Mouse (Mus musculus) kidney, adult 11 months (tissue): Measurements from ENCODE around the gene Irf3.

Source experiments
- DNase-seq: peaks from one replicate; pipeline ENCODE4 v3.0.0; 2022

Irf3 gene

DNA sequence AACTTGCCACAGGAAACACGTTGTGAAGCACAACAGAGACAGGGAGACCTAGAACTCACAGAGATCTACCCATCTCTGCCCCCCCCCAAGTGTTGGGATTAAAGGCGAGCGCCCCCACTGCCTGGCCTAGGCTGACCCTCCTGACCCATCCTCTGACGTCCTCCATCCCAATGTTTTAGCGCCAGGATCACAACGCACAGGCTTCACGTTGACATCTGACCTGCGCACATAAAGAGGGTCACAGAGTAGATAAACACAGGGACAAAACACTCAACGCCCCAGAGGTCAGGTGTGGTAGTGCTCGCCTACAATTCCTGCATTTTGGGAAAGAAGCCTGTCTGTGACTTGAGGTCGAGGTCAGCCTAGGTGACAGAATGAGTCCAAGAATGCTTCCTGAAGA lies 39.3 kb downstream of the Irf3 start:
- no peak for DNase-seq

DNA sequence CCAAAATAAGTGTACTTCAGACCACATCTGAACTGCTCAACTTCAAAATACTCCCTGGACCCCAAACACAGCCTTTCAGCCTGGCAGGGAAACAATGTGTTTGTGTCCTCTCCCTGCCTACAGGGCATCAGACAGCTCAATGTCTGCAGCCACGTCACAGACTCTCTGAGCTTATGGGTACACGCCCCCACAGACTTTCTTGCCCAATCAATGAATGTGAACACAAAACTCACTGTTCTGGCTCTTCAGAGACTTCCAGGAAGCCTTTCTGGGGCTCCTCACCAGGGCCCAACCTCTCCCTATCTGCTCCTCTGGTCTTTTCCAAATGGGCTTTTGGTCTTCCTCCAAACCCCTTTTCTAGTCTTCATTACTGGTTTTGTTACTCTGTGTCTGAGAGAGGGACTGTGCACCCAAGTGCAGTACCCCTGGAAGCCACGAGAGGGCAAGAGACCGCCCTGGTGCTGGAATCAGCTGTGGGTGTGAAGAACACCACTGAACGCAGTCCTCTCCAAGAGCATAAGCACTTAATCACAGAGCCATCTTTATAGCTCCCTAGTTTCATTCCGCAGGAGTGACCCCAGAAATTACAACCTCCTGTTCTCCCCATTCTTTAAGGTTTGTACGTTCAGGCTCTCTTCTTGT lies 40.4 kb downstream of the Irf3 start:
- DNase-seq = no peak

DNA sequence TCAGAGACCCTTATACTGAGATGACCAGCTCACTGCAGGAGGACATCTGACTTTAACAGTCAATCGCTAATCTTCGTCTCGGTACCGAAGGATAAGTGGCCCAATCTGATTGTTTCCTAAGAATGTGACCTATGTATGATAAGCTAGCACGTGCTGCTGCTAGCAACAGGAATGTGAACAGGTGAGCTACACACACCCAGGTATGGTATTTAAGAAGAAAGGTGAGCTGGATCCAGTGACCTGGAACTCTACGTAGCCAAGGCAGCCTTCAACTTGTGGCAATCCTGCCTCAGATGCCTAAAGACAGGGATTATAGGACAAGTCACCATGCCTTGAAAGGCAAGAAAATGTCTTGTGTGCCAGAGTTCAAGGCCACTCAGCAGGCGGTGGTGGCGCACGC lies 41.0 kb downstream of the Irf3 start:
- DNase-seq = no peak

DNA sequence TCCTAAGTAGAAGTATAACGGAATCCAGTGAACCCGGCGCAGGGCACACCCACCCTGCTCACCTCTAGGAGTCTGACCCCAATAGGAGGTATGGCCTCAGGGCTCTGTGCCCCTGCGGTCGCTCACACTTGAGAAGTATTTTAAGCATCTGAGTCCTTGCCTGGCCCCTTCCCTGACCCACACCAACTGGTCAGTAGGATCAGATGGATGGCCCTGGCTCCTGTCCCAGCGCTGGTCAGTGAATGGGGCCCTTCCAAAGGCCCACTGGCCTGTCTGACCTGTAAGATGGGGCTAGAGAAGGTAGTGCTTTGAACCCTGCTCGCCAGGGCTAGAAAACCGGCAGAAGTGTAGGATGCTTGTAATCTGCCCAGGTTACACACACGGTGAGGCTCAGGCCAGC lies 43.4 kb downstream of the Irf3 start:
- DNase-seq = no peak

DNA sequence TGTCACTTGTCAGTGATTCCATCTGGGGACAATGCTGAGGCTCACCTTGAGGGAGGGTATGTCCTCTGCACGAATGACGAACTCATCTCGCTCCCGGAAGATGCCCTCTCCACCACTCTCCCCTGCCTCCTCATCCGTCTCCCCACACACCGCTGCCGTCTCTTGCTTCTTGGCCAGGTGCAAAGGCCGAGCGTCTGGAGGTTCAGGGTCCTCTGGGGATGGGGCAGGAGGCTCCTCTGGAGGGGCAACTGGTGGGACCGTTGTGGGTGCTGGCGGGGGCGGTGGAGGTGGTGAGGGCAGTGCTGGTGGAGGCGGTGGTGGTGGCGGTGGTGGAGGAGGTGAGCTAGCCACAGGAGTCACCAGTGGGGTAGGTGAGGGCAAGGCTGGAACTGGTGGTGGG lies 45.9 kb downstream of the Irf3 start:
- no peak for DNase-seq

DNA sequence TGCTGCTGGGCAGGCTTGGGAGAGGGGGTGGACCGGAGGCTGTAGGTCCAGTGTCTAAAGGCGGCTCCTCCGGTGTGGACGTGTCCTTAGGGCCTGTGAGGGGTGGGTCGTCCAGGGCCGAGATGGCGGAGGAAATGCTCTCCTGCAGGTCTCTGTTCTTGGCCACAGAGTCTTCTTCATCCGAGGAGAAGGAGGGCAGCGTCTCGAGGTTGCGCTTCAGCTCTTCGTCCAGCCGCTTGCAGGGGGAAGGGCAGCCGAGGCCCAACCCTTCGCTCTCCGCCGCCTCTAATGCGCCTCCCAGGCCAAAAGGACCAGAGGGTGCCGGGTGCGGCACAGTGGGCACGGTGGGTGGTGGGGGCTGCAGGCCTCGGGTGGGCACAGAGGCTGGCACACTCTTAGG lies 48.3 kb downstream of the Irf3 start:
- DNase-seq = no peak

DNA sequence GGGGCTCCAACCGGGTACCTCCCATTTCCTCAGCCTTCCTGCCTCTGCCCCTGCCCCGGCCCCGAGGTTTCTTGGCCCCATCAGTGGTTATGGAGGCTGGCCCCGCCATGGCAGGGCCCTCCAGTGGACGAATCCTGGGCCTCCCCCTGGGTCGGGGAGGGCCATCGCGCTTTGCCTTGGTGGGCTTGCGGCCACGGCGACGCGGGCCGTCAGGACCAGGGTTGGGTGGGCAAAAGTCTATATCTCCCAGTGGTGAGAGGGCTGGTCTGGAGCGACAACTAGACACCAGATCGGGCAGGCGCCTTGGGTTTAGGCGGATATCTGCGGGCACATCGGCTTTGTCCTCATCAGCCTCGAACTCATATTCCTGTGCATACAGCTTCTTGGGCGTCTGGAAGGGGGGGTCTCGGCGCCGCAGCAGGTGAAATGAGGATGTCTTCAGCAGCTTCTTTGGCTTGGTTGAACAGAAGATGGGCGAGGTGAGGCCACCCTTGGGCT lies 49.5 kb downstream of the Irf3 start:
- no peak for DNase-seq

DNA sequence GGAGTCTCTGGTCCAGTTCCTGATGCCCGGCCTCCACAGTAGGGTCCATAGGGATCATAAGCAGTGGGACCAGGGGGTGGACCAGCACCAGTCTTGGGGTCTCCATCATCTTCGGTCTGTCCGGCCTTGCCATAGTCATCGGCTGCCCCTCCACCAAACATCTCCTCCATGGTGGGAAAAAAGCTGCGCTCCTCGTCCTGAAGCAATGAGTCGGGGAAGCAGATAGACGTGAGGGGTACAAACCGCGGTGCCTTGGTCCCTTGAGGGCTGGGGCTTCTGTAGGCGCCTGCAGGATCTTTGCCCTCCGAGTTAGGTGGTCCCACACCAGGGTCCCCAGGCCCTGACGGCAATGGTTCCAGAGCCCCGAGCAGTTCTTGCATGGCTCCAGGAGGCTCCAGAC lies 50.0 kb downstream of the Irf3 start:
- no peak for DNase-seq

DNA sequence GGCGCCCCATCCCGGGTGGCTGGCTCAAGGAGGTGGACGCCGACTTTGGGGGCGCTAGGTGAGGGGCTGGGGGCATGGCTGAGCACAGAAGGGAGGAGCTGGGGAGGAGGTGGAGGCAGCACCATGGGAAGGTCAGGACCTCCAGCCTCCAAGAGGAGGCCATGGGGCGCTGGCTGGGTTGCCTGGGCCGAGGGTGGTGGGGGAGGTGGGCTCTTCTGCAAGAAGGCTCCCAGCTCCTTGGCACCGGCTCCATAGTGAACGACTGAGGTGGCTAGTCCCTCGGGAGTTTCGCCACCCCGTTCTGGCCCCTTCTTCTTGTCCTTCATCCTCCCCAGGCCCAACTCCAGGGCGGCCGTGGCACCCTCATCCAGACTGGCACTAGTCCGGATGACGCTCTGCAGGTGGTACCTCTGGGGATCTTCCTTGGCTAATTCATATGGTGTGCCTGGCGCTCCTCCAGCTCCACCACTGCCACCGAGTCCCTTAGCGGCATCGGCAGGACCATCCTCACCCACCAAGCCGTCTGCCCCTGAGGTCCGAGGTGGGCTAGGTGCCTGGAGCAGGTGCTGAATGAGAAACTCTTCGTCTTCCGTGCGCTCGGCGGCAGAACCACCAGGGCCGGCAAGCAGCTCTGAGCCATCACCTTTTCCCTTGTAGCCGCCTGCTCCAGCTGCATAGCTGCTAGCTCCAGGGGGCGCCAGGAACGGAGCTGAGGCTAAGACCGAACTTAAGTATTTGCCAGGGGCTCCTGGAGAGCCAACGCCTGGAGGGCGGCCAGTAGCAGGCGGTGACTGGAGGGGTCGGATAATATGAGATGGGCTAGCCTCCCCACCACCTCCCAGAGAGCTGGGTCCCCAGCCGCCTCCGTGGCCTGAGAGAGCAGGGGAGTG lies 50.8 kb downstream of the Irf3 start:
- no peak for DNase-seq

DNA sequence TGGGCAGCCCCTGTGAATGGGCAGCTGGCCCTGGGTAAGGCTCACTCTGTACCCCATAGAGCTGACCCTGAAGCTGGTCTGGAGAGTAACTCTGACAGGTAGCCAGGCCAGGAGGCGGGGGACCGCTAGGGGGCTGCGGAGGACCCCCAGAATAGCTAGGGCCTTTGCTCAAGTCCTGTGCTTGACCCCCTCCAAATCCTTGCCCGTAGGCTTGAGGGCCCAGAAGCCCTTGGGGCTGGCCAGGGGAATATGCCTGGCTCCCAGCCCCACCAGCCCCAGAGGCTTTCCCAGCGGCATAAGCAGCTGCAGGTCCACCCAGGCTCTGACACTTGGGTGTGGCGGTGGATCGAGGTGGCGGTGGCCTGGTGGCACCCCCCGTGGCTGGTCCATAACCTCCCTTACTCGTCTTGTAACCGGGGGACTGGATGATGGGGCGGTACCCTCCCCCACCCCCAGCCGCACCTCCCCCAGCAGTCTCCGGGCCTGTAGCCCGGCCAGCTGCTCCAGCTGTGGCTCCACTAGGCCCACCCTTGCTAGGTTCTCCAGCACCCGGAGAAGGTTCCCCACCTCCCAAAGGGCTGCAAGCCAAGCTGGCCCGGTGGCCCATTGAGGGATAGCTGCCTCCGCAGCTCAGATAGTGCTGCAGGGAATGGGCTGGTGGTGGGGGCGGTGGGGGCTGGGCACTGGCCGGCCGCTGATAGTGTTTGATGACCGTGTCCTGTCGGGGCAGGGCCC lies 51.6 kb downstream of the Irf3 start:
- DNase-seq = no peak

DNA sequence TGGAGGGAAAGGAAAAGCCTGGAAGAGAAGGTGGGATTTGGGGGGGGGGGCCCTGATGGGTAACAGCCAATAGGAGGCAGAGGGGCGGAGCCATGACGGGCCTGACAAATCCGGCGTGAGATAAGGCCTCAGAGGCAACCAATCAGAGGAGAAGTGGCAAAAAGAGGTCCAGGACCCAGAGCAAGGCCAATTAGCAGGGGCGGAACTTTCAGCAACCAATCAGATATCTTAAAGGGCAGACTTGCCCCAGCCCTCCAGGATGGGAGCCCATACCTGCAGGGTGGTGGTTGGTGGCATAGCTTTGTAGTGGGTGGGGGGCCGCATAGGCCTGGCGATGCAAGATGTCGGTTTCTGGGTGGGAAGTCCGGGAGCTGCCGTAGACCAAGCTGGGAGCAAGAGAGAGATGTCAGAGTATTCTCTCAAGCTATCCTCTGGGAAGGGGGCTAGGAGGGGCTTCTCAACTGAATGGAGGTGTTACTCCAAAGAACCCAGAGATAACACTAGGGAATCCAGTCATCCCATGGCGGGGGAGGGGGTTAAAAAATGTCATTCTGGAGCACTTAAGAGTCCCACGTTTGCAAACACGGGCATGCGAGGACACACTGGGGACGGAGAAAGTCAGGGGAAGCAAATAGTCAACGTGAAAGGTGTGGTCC lies 53.6 kb downstream of the Irf3 start:
- DNase-seq = peak; percentile 75

DNA sequence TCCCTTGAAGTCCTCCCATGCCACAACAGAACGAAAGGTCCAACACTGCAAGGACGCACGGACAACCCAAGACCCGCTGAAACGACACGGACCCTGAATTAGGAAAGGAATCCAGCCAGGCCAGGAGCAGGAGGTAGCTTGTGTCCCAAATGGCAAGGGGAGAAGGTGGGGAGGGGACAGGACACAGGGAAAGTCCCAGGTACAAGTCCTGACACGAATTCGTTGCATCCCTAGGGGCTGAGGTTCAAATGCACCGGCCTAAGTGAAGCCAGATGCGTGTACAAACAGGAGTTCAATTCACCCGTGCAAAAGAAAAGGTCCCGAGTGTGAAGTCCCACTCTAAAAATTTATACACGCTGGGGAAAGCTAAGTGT lies 54.1 kb downstream of the Irf3 start:
- no peak for DNase-seq
